Mouse (Mus musculus) forebrain, embryonic 15.5 days (tissue): ENCODE data around the gene Kpna7. TPM values are rescaled to one million over a fixed set of nuclear protein-coding genes. Genes with fewer than 3 reads are reported as not detected.
"Not testable (repeated sequence)": the region's sequence is repeated elsewhere in the genome, so short reads cannot be mapped to it uniquely, and the experiment has no call there.

ENCODE experiments used
- ATAC-seq: fragments of 200-750 bp; cut with Nextera tagmentation; replicated peaks from 2 replicates; pipeline ENCODE4 v1.8.0; 2017; ENCODE audit warnings: mild to moderate bottlenecking, moderate TSS enrichment, moderate library complexity
- H3K27ac ChIP-seq: fragments of 300-500 bp; sonication (generic); replicated peaks from 2 replicates; pipeline ENCODE4 v1.5.1; 2015; ENCODE audit warnings: mild to moderate bottlenecking, inconsistent platforms
- H3K27me3 ChIP-seq: fragments of 300-500 bp; sonication (generic); 2 replicates; pipeline ENCODE4 v1.6.1; 2015; ENCODE audit warnings: inconsistent platforms
- H3K36me3 ChIP-seq: fragments of 300-500 bp; sonication (generic); 2 replicates; pipeline ENCODE4 v1.6.1; 2015; ENCODE audit warnings: mild to moderate bottlenecking, inconsistent platforms
- H3K4me1 ChIP-seq: fragments of 300-500 bp; sonication (generic); 2 replicates; pipeline ENCODE4 v1.6.1; 2015; ENCODE audit warnings: inconsistent platforms
- H3K4me2 ChIP-seq: fragments of 300-500 bp; sonication (generic); replicated peaks from 2 replicates; pipeline ENCODE4 v1.6.1; 2015; ENCODE audit warnings: mild to moderate bottlenecking, inconsistent platforms
- H3K4me3 ChIP-seq: fragments of 300-500 bp; sonication (generic); 2 replicates; pipeline ENCODE4 v1.5.1; 2015; ENCODE audit warnings: mild to moderate bottlenecking, inconsistent platforms
- H3K9ac ChIP-seq: fragments of 300-500 bp; sonication (generic); replicated peaks from 2 replicates; pipeline ENCODE4 v1.6.1; 2015; ENCODE audit warnings: mild to moderate bottlenecking, inconsistent platforms
- H3K9me3 ChIP-seq: fragments of 300-500 bp; sonication (generic); 2 replicates; pipeline ENCODE4 v1.6.1; 2016; ENCODE audit warnings: inconsistent platforms
- WGBS: fragments of 180-500 bp; shearing (Covaris S2); methylation state at CpG from one replicate; pipeline ENCODE4 v1.1.7; 2015; ENCODE audit warnings: mixed read lengths; 5-methylcytosine and 5-hydroxymethylcytosine counted together
- polyA plus RNA-seq: library from polyadenylated mRNA; unstranded; fragments of >200 nt; fragmentation: Nextera tagmentation; extraction: Ambion mirVana; gene quantifications from 2 replicates; pipeline ENCODE4 v1.2.1, GENCODE M21; 2015

The Kpna7 gene
- polyA plus RNA-seq, 1 experiment from 2014 or later, result not detected

- no peaks in the 10 kb centered on the region for H3K4me1 ChIP-seq
- H3K27ac ChIP-seq, result no peak overlapping the region
- no peak for ATAC-seq
- peaks cover 95% of the 10 kb centered on the region for H3K36me3 ChIP-seq
- H3K27me3 ChIP-seq, result no peaks in the 10 kb centered on the region
- no peak overlapping the region for H3K4me2 ChIP-seq
- no peak overlapping the region for H3K9ac ChIP-seq
- WGBS, result 95% methylated on average over 9 of the region's 9 CpGs
- no peaks in the 10 kb centered on the region for H3K9me3 ChIP-seq
- H3K4me3 ChIP-seq, result no peak overlapping the region
Observed at GRCm38 (mm10) chr5:145100960-145101359, 17.1 kb upstream of the Kpna7 start.

GRCm38 (mm10) chr5:145098340-145098821 is 14.6 kb upstream of the Kpna7 start:
- WGBS, result 94% methylated on average over 10 of the region's 10 CpGs

GRCm38 (mm10) chr5:145096195-145096594 is 12.4 kb upstream of the Kpna7 start:
- no peak for ATAC-seq
- WGBS, result 90% methylated on average over 4 of the region's 4 CpGs

More at GRCm38 (mm10) chr5:145098340-145098821, 14.6 kb upstream of the Kpna7 start:
- Histone ChIP-seq H3K27me3 (no peaks in the 10 kb centered on the region), H3K9ac (no peak overlapping the region), H3K4me3 (no peak overlapping the region), H3K36me3 (peaks cover 92% of the 10 kb centered on the region), H3K9me3 (no peaks in the 10 kb centered on the region), H3K4me1 (no peaks in the 10 kb centered on the region), H3K27ac (no peak overlapping the region), H3K4me2 (no peak overlapping the region)
- ATAC-seq, result no peak

GRCm38 (mm10) chr5:145089878-145090277 is 6.0 kb upstream of the Kpna7 start:
- Histone ChIP-seq H3K9ac (no peak overlapping the region), H3K4me1 (peaks cover 5% of the 10 kb centered on the region), H3K9me3 (no peaks in the 10 kb centered on the region), H3K27me3 (no peaks in the 10 kb centered on the region), H3K36me3 (peaks cover 41% of the 10 kb centered on the region), H3K4me2 (no peak overlapping the region), H3K27ac (no peak overlapping the region), H3K4me3 (no peak overlapping the region)
- ATAC-seq, result no peak
- 96% methylated on average over 3 of the region's 3 CpGs for WGBS

More at GRCm38 (mm10) chr5:145096195-145096594, 12.4 kb upstream of the Kpna7 start:
- Histone ChIP-seq H3K9me3 (no peaks in the 10 kb centered on the region), H3K27me3 (no peaks in the 10 kb centered on the region), H3K27ac (no peak overlapping the region), H3K9ac (no peak overlapping the region), H3K4me2 (no peak overlapping the region), H3K4me1 (no peaks in the 10 kb centered on the region), H3K4me3 (no peak overlapping the region), H3K36me3 (peaks cover 92% of the 10 kb centered on the region)

- H3K9me3 ChIP-seq, result no peaks in the 10 kb centered on the region
- H3K4me3 ChIP-seq, result no peak overlapping the region
- H3K4me2 ChIP-seq, result no peak overlapping the region
- no peak overlapping the region for H3K9ac ChIP-seq
- H3K27me3 ChIP-seq, result no peaks in the 10 kb centered on the region
- 97% methylated on average over 2 of the region's 2 CpGs for WGBS
- H3K36me3 ChIP-seq, result peaks cover 27% of the 10 kb centered on the region
- H3K27ac ChIP-seq, result no peak overlapping the region
- peaks cover 11% of the 10 kb centered on the region for H3K4me1 ChIP-seq
- no peak for ATAC-seq
Observed at GRCm38 (mm10) chr5:145088186-145088585, 4.4 kb upstream of the Kpna7 start.

- peak overlapping the region; percentile 71 for H3K4me3 ChIP-seq
- peaks cover 7% of the 10 kb centered on the region; the same call in 1 of the 2 replicates for H3K36me3 ChIP-seq
- no peak overlapping the region for H3K27ac ChIP-seq
- peak overlapping the region; percentile 85 for H3K4me2 ChIP-seq
- peaks cover 11% of the 10 kb centered on the region for H3K4me1 ChIP-seq
- ATAC-seq, result no peak
- 84% methylated on average over 2 of the region's 2 CpGs for WGBS
- H3K9me3 ChIP-seq, result no peaks in the 10 kb centered on the region
- peak overlapping the region; percentile 90 for H3K9ac ChIP-seq
- no peaks in the 10 kb centered on the region for H3K27me3 ChIP-seq
Observed at GRCm38 (mm10) chr5:145084822-145085221, 992 bp upstream of the Kpna7 start.

GRCm38 (mm10) chr5:145083201-145083600 is 629 bp downstream of the Kpna7 start:
- Histone ChIP-seq H3K27ac (peak overlapping the region; percentile 91), H3K4me1 (peaks cover 11% of the 10 kb centered on the region), H3K4me3 (peak overlapping the region; percentile 71), H3K9ac (peak overlapping the region; percentile 90), H3K4me2 (peak overlapping the region; percentile 85)
- not testable (repeated sequence) for H3K9me3 ChIP-seq, H3K27me3 ChIP-seq, H3K36me3 ChIP-seq
- peak; percentile 52 for ATAC-seq
- 49% methylated on average over 6 of the region's 6 CpGs for WGBS

- H3K9ac ChIP-seq, result no peak overlapping the region
- no peak overlapping the region for H3K27ac ChIP-seq
- WGBS, result 92% methylated on average over 10 of the region's 10 CpGs
- H3K27me3 ChIP-seq, result no peaks in the 10 kb centered on the region
- no peak overlapping the region for H3K4me2 ChIP-seq
- no peak overlapping the region for H3K4me3 ChIP-seq
- no peaks in the 10 kb centered on the region for H3K9me3 ChIP-seq
- H3K4me1 ChIP-seq, result peaks cover 11% of the 10 kb centered on the region
- ATAC-seq, result no peak
- H3K36me3 ChIP-seq, result 0 out of 2 replicates have a peak, but pooled peaks cover 4% of the 10 kb centered on the region
Observed at GRCm38 (mm10) chr5:145081866-145082613, 1.8 kb downstream of the Kpna7 start.

GRCm38 (mm10) chr5:145075081-145075480 is 8.7 kb downstream of the Kpna7 start:
- Histone ChIP-seq H3K4me3 (no peak overlapping the region), H3K9me3 (no peaks in the 10 kb centered on the region), H3K27me3 (no peaks in the 10 kb centered on the region), H3K36me3 (no peaks in the 10 kb centered on the region), H3K4me1 (no peaks in the 10 kb centered on the region), H3K9ac (no peak overlapping the region), H3K4me2 (no peak overlapping the region), H3K27ac (no peak overlapping the region)
- no peak for ATAC-seq
- 51% methylated on average over 3 of the region's 3 CpGs for WGBS

- Histone ChIP-seq H3K36me3 (no peaks in the 10 kb centered on the region), H3K4me2 (no peak overlapping the region), H3K27me3 (no peaks in the 10 kb centered on the region), H3K4me1 (no peaks in the 10 kb centered on the region), H3K4me3 (no peak overlapping the region), H3K9ac (no peak overlapping the region), H3K27ac (no peak overlapping the region), H3K9me3 (no peaks in the 10 kb centered on the region)
- no peak for ATAC-seq
- 57% methylated on average over 6 of the region's 6 CpGs for WGBS
Observed at GRCm38 (mm10) chr5:145071342-145071741, 12.5 kb downstream of the Kpna7 start.

- no peaks in the 10 kb centered on the region for H3K4me1 ChIP-seq
- H3K27ac ChIP-seq, result no peak overlapping the region
- H3K9me3 ChIP-seq, result no peaks in the 10 kb centered on the region
- H3K4me2 ChIP-seq, result no peak overlapping the region
- no peaks in the 10 kb centered on the region for H3K36me3 ChIP-seq
- H3K4me3 ChIP-seq, result no peak overlapping the region
- H3K27me3 ChIP-seq, result no peaks in the 10 kb centered on the region
- no peak overlapping the region for H3K9ac ChIP-seq
- ATAC-seq, result peak; percentile 60
- 0% methylated on average over 5 of the region's 5 CpGs for WGBS
Observed at GRCm38 (mm10) chr5:145069707-145070106, 14.1 kb downstream of the Kpna7 start.

- no peak overlapping the region for H3K27ac ChIP-seq
- ATAC-seq, result no peak
- H3K4me3 ChIP-seq, result no peak overlapping the region
- no peaks in the 10 kb centered on the region for H3K27me3 ChIP-seq
- no peaks in the 10 kb centered on the region for H3K4me1 ChIP-seq
- H3K36me3 ChIP-seq, result no peaks in the 10 kb centered on the region
- H3K9ac ChIP-seq, result no peak overlapping the region
- no peak overlapping the region for H3K4me2 ChIP-seq
- 71% methylated on average over 3 of the region's 3 CpGs for WGBS
- no peaks in the 10 kb centered on the region for H3K9me3 ChIP-seq
Observed at GRCm38 (mm10) chr5:145068863-145069262, 15.0 kb downstream of the Kpna7 start.
